Mouse (Mus musculus): ENCODE data around the gene Secisbp2. TPM values are rescaled to one million over a fixed set of nuclear protein-coding genes. Genes with fewer than 3 reads are reported as not detected.

Gene Secisbp2
- total RNA-seq (2023), result 71.0 TPM

GRCm38 (mm10) chr13:51651408-51652064 is at the start of gene Secisbp2:
Gene Secisbp2 (plus strand): TSS chr13:51651697.

GRCm38 (mm10) chr13:51644829-51645789 is 6.4 kb upstream of the Secisbp2 start, which contains the start of gene Cks2:
Gene Cks2 (plus strand): TSS chr13:51645232.

Other genes starting within 250 kb of the Secisbp2 start
- 5.8 TPM for gene S1pr3, start 243.1 kb upstream of the Secisbp2 start, total RNA-seq (2023)
- gene Shc3, start 82.3 kb upstream of the Secisbp2 start, total RNA-seq (2023), result not detected
- 7.1 TPM for gene Cks2, start 6.5 kb upstream of the Secisbp2 start, total RNA-seq (2023)
- gene Sema4d, start 142.1 kb downstream of the Secisbp2 start, total RNA-seq (2023), result 218 TPM
- gene Gadd45g, start 195.0 kb downstream of the Secisbp2 start, total RNA-seq (2023), result 4.9 TPM

Measured in CD8-positive naive resting alpha-beta T cell, adult 57 days (primary cell).